Mouse (Mus musculus) heart, adult 2 months (tissue): Measurements from ENCODE around the gene Kat2a. TPM values are rescaled to one million over a fixed set of nuclear protein-coding genes. Genes with fewer than 3 reads are reported as not detected.

Experiments
- DNase-seq, 2 experiments: peaks; one replicate each; pipeline ENCODE4 v3.0.0; 2021
- H3K27ac ChIP-seq: fragments of 200-600 bp; 2 replicates; pipeline ENCODE4 v1.8.1; 2022
- H3K27me3 ChIP-seq: fragments of 200-500 bp; 2 replicates; pipeline ENCODE4 v1.6.1; 2012; ENCODE audit warnings: mild to moderate bottlenecking, low read length, inconsistent platforms, mixed read lengths; ENCODE audit not compliant: control insufficient read depth, insufficient read depth
- H3K36me3 ChIP-seq: fragments of 200-500 bp; 2 replicates; pipeline ENCODE4 v1.6.1; 2012; ENCODE audit warnings: low read length, inconsistent platforms; ENCODE audit not compliant: control insufficient read depth, insufficient read depth
- H3K4me1 ChIP-seq: fragments of 200-500 bp; 2 replicates; pipeline ENCODE4 v1.6.1; 2011; ENCODE audit warnings: low read length; ENCODE audit not compliant: control insufficient read depth, insufficient read depth
- H3K4me3 ChIP-seq: fragments of 200-600 bp; 2 replicates; pipeline ENCODE4 v1.8.1; 2022
- H3K79me2 ChIP-seq: fragments of 200-500 bp; replicated peaks from 2 replicates; pipeline ENCODE4 v1.6.1; 2012; ENCODE audit warnings: mild to moderate bottlenecking, inconsistent platforms, low read length, moderate library complexity, mixed read lengths; ENCODE audit not compliant: control insufficient read depth, insufficient read depth
- H3K9ac ChIP-seq: fragments of 200-500 bp; 2 replicates; pipeline ENCODE4 v1.6.1; 2012; ENCODE audit warnings: low read depth, mild to moderate bottlenecking, control low read depth, inconsistent platforms, low read length, mixed read lengths
- CTCF ChIP-seq: fragments of 200-600 bp; IDR thresholded peaks from 2 replicates; pipeline ENCODE4 v1.8.1; 2022; ENCODE audit warnings: antibody characterized with exemption, mild to moderate bottlenecking, moderate library complexity
- EP300 ChIP-seq: fragments of 200-500 bp; IDR thresholded peaks from 2 replicates; pipeline ENCODE4 v1.6.1; 2011; ENCODE audit warnings: low read depth, low read length, control low read depth; ENCODE audit not compliant: insufficient read depth
- POLR2A ChIP-seq: fragments of 200-500 bp; IDR thresholded peaks from 2 replicates; pipeline ENCODE4 v1.6.1; 2011; ENCODE audit warnings: mild to moderate bottlenecking, low read depth, low read length, control low read depth; ENCODE audit not compliant: insufficient read depth
- WGBS: fragments of 180-500 bp; shearing (Covaris S2); methylation state at CpG from one replicate; pipeline ENCODE4 v1.1.7; 2018; 5-methylcytosine and 5-hydroxymethylcytosine counted together
- intact Hi-C: fragments of 180-260 bp; cut with DNase I; formaldehyde crosslinking; loops from one replicate; pipeline ENCODE4 v1.15.1; 2025
- polyA plus RNA-seq: library from polyadenylated mRNA; depleted of rRNA; stranded (reverse); fragments of >200 nt; gene quantifications from 2 replicates; pipeline ENCODE4 v1.2.3, GENCODE M21; 2012
- total RNA-seq, 2 experiments: library from RNA; stranded (reverse); gene quantifications; 2 replicates each; pipeline ENCODE4 v1.2.3; 2021

The Kat2a gene
- total and polyA plus RNA-seq, 3 experiments, result 13.1 to 18.9 (median 14.0) TPM

- Histone ChIP-seq H3K27me3 (no peaks in the 10 kb centered on the region), H3K36me3 (no peaks in the 10 kb centered on the region), H3K4me3 (peak within 1 kb of the TSS; percentile 95), H3K27ac (peak within 1 kb of the TSS; percentile 97), H3K4me1 (peaks cover 13% of the 10 kb centered on the region), H3K79me2 (peaks cover 3% of the 10 kb centered on the region; the same call in 1 of the 2 replicates), H3K9ac (peak within 1 kb of the TSS; percentile 84)
- TF ChIP-seq CTCF (peak; percentile 35), POLR2A (peak; percentile 32; the same call in 1 of the 2 replicates), EP300 (0 out of 2 replicates have a peak, but pooled peaks have one; percentile 33)
- DNase-seq, result peak; percentile 98 to 99
- intact Hi-C loops, result no loop called here
- WGBS, result under 1% methylated on average over 39 of the region's 39 CpGs
These were observed 25.9 kb upstream of the Kat2a start, which contains the start of gene Rab5c for GRCm38 (mm10) chr11:100738066-100738604. Gene Rab5c, minus strand, starts transcription at chr11:100738215.

DNA sequence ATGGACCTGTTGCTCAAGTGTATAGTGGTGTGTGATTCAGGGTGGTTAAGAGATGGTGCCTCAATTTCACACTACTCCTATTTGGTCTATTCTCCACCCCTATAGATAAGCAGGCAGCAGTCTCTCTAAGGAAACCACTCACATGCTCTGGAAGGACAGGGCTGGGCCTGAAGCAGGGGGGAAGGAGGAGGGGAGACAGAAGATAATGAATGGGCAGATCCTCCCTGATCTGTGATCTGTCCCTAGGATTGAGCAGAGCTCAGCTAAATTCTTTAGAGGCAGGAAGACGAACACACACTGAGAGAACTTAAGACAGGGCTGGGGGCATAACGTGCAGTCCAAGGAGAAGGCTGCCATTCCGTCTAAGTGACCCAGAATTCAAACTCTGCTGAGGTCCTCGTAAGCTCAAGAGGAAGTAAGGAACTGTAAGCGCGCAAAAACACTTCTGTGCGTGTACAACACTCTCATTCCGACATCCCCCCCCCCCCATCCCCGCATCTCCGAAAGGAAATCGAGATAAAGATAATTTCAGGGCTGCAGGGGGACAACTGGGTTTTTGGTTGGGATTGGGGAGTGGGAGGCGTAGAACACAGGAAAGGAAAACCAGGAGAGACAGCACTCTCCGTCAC lies 25.0 kb upstream of the Kat2a start:
- intact Hi-C loops, result loop anchor here (1.0 kb wide), 1 partner anchor 21 kb away; no protein-coding TSS in a partner anchor
- no peak for TF ChIP-seq EP300
- TF ChIP-seq CTCF, result no peak
- TF ChIP-seq POLR2A, result no peak
- Histone ChIP-seq H3K36me3 (no peaks in the 10 kb centered on the region; the same call in 1 of the 2 replicates), H3K4me1 (peaks cover 13% of the 10 kb centered on the region), H3K79me2 (peaks cover 5% of the 10 kb centered on the region; the same call in 1 of the 2 replicates), H3K27me3 (no peaks in the 10 kb centered on the region), H3K4me3 (peak overlapping the region; percentile 95), H3K27ac (peak overlapping the region; percentile 97), H3K9ac (peak overlapping the region; percentile 84)
- WGBS, result 3% methylated on average over 13 of the region's 13 CpGs
- DNase-seq, result no peak

DNA sequence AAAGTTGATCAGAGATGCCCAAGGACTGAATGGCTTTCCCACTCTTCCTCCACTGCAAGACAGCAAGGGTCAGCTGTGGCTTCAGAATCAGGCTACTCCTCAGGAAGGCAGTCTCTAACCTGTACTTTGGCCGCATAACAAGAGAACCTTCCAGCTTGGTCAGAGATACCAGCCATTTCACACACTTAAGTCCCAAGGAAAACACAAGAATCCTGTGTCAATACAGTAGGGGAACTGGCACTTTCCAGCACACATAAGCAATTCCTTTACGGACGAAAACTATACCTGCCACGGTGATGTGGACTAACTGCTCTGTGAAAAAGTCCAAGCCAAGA lies 24.4 kb upstream of the Kat2a start:
- DNase-seq, result no peak
- Histone ChIP-seq H3K79me2 (peaks cover 6% of the 10 kb centered on the region; the same call in 1 of the 2 replicates), H3K27me3 (no peaks in the 10 kb centered on the region), H3K36me3 (no peaks in the 10 kb centered on the region; the same call in 1 of the 2 replicates), H3K9ac (0 out of 2 replicates have a peak overlapping the region, but pooled peaks have one; percentile 84), H3K27ac (no peak overlapping the region; the same call in 1 of the 2 replicates), H3K4me1 (peaks cover 15% of the 10 kb centered on the region), H3K4me3 (peak overlapping the region; percentile 95; the same call in 1 of the 2 replicates)
- TF ChIP-seq EP300, result no peak
- TF ChIP-seq CTCF, result no peak
- TF ChIP-seq POLR2A, result no peak
- intact Hi-C loops, result loop anchor here (1.0 kb wide), 1 partner anchor 20 kb away; no protein-coding TSS in a partner anchor
- WGBS, result 53% methylated on average over 4 of the region's 4 CpGs

- DNase-seq, result no peak
- Histone ChIP-seq H3K4me3 (peak overlapping the region; percentile 2), H3K27ac (peak overlapping the region; percentile 24; the same call in 1 of the 2 replicates), H3K27me3 (no peaks in the 10 kb centered on the region), H3K79me2 (peaks cover 7% of the 10 kb centered on the region), H3K4me1 (peaks cover 17% of the 10 kb centered on the region), H3K36me3 (no peaks in the 10 kb centered on the region; the same call in 1 of the 2 replicates), H3K9ac (peak overlapping the region; percentile 35)
- intact Hi-C loops, result no loop called here
- WGBS, result 35% methylated on average over 14 of the region's 14 CpGs
- TF ChIP-seq POLR2A, result 0 out of 2 replicates have a peak, but pooled peaks have one; percentile 36
- TF ChIP-seq EP300, result no peak
- no peak for TF ChIP-seq CTCF
These were observed 23.9 kb upstream of the Kat2a start for GRCm38 (mm10) chr11:100735954-100736745.

GRCm38 (mm10) chr11:100735134-100735865 lies 23.0 kb upstream of the Kat2a start:
- intact Hi-C loops, result no loop called here
- WGBS, result 77% methylated on average over 9 of the region's 9 CpGs
- H3K4me1 ChIP-seq, result peaks cover 22% of the 10 kb centered on the region
- no peak for DNase-seq
- H3K9ac ChIP-seq, result peak overlapping the region; percentile 35
- H3K36me3 ChIP-seq, result no peaks in the 10 kb centered on the region; the same call in 1 of the 2 replicates
- H3K4me3 ChIP-seq, result peak overlapping the region; percentile 2
- no peaks in the 10 kb centered on the region for H3K27me3 ChIP-seq
- peaks cover 8% of the 10 kb centered on the region for H3K79me2 ChIP-seq
- TF ChIP-seq CTCF (no peak), POLR2A (no peak), EP300 (0 out of 2 replicates have a peak, but pooled peaks have one; percentile 12)
- H3K27ac ChIP-seq, result peak overlapping the region; percentile 24; the same call in 1 of the 2 replicates
